Mouse (Mus musculus) ES-E14 (cell line): ENCODE results near the gene Scfd2. TPM values are rescaled to one million over a fixed set of nuclear protein-coding genes. Genes with fewer than 3 reads are reported as not detected.

ENCODE experiments used
- DNase-seq: peaks from one replicate; pipeline ENCODE4 v3.0.0-alpha.2; 2013; ENCODE audit warnings: low read depth, low spot score
- H3K27ac ChIP-seq: 2 replicates; pipeline ENCODE4 v1.5.1; 2012; ENCODE audit warnings: low read depth, mild to moderate bottlenecking, low read length, moderate library complexity, mixed read lengths; ENCODE audit not compliant: poor library complexity, insufficient read depth, severe bottlenecking
- H3K36me3 ChIP-seq: 2 replicates; pipeline ENCODE4 v1.6.1; 2012; ENCODE audit warnings: mild to moderate bottlenecking, low read length, moderate library complexity, mixed read lengths; ENCODE audit not compliant: control insufficient read depth, poor library complexity, insufficient read depth, severe bottlenecking
- H3K4me1 ChIP-seq, 2 experiments: fragments of 150-350 bp in 1 of 2; sonication (generic) in 1 of 2; 2 replicates each; pipeline ENCODE4 v1.6.1; 2012; ENCODE audit warnings: low read length in 2 of 2, mild to moderate bottlenecking in 1 of 2, mixed read lengths in 1 of 2; ENCODE audit not compliant: control insufficient read depth in 2 of 2, insufficient read depth in 2 of 2, poor library complexity in 1 of 2
- H3K4me3 ChIP-seq, 2 experiments: fragments of 150-350 bp in 1 of 2; sonication (generic) in 1 of 2; 2 replicates each; pipeline ENCODE4 v1.5.1; 2012; ENCODE audit warnings: low read length in 2 of 2, low read depth in 1 of 2, mild to moderate bottlenecking in 1 of 2, mixed read lengths in 1 of 2; ENCODE audit not compliant: insufficient read depth in 1 of 2, poor library complexity in 1 of 2, severe bottlenecking in 1 of 2
- H3K9ac ChIP-seq: 2 replicates; pipeline ENCODE4 v1.6.1; 2012; ENCODE audit warnings: low read depth, mild to moderate bottlenecking, low read length, mixed read lengths; ENCODE audit not compliant: poor library complexity, insufficient read depth, severe bottlenecking
- H3K9me3 ChIP-seq: fragments of 150-350 bp; sonication (generic); 2 replicates; pipeline ENCODE4 v1.6.1; 2012; ENCODE audit warnings: low read depth, mild to moderate bottlenecking, low read length; ENCODE audit not compliant: control insufficient read depth, insufficient read depth
- CHD2 ChIP-seq: IDR thresholded peaks from 2 replicates; pipeline ENCODE4 v1.6.1; 2014; ENCODE audit warnings: mild to moderate bottlenecking, low read depth, low read length, inconsistent platforms
- HCFC1 ChIP-seq: IDR thresholded peaks from 2 replicates; pipeline ENCODE4 v1.6.1; 2012; ENCODE audit warnings: low read length, inconsistent platforms, borderline replicate concordance; ENCODE audit not compliant: insufficient read depth
- MAFK ChIP-seq: IDR thresholded peaks from 2 replicates; pipeline ENCODE4 v1.6.1; 2014; ENCODE audit warnings: mild to moderate bottlenecking, low read depth, low read length, inconsistent platforms; ENCODE audit not compliant: insufficient read depth
- ZC3H11A ChIP-seq: IDR thresholded peaks from 2 replicates; pipeline ENCODE4 v1.6.1; 2012; ENCODE audit warnings: low read depth, mild to moderate bottlenecking, inconsistent platforms, low read length, borderline replicate concordance
- ZNF384 ChIP-seq: IDR thresholded peaks from 2 replicates; pipeline ENCODE4 v1.6.1; 2012; ENCODE audit warnings: low read depth, low read length, inconsistent platforms
- in situ Hi-C, 2 experiments: fragments of 600-800 bp; cut with MboI; formaldehyde crosslinking; loops; one replicate each; pipeline ENCODE4 v1.15.1; 2025; ENCODE audit warnings: low sequenced_read_pairs in 2 of 2, inconsistent platforms in 1 of 2; ENCODE audit not compliant: unreplicated experiment in 2 of 2
- total RNA-seq: library from RNA; depleted of rRNA; stranded (reverse); fragments of 300-350 nt; gene quantifications from 2 replicates; pipeline ENCODE4 v1.2.3, GENCODE M21; 2012

The Scfd2 gene
- total RNA-seq, 1 experiment, result 25.8 TPM

DNA sequence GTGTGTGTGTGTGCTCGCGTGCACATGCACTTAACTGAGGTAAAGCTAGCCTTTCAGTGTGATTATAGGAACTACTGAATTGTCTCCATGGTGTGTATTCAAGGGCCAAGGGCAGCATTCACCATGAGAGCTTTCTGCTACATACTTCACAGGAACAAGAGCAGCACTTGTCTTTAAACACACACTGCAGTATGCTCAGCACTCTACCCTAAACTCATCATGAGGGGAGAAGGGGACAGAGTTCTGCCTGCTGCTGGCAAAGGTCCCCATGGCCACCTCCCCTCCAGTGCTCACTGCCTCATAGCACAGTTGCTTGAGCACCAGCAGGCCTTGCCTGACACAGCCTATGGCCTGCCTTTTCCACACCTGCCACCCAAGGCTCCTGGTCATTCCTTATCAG lies 230.1 kb downstream of the Scfd2 start:
- no peaks in the 10 kb centered on the region for H3K4me1 ChIP-seq
- in situ Hi-C loops, result loop anchor here in 1 of 2 experiments (25.0 kb wide), 1 partner anchor 636 kb away; no protein-coding TSS in a partner anchor
- H3K36me3 ChIP-seq, result no peaks in the 10 kb centered on the region
- H3K27ac ChIP-seq, result no peak overlapping the region
- H3K9ac ChIP-seq, result no peak overlapping the region
- DNase-seq, result no peak
- TF ChIP-seq ZNF384 (no peak), HCFC1 (no peak), CHD2 (no peak), MAFK (no peak), ZC3H11A (no peak)
- H3K4me3 ChIP-seq, result no peak overlapping the region
- H3K9me3 ChIP-seq, result no peaks in the 10 kb centered on the region

DNA sequence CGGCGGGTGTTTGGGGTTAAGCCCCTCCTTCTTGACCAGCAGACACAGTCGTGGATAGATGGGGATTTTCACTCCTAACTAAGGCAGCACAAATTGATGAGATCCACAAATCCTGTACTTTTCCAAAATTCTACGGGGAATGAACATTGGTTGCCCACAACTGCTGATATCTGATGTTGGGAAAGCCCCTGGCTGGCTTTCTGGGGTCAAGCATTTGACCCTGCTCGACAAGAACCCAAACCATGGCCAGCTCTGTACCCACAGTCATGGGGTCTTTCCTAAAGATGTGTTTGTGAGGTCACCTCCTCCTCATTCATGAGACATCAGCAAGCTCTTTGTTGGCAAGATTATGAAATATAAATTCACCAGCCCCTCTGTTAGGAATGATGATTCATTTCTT lies 230.6 kb downstream of the Scfd2 start:
- in situ Hi-C loops, result loop anchor here in 1 of 2 experiments (25.0 kb wide), 1 partner anchor 636 kb away; no protein-coding TSS in a partner anchor
- Histone ChIP-seq H3K9me3 (no peaks in the 10 kb centered on the region), H3K27ac (no peak overlapping the region), H3K4me3 (no peak overlapping the region), H3K9ac (no peak overlapping the region), H3K4me1 (no peaks in the 10 kb centered on the region), H3K36me3 (no peaks in the 10 kb centered on the region)
- no peak for DNase-seq
- no peak for TF ChIP-seq ZNF384
- no peak for TF ChIP-seq CHD2
- TF ChIP-seq MAFK, result no peak
- TF ChIP-seq ZC3H11A, result no peak
- TF ChIP-seq HCFC1, result no peak

DNA sequence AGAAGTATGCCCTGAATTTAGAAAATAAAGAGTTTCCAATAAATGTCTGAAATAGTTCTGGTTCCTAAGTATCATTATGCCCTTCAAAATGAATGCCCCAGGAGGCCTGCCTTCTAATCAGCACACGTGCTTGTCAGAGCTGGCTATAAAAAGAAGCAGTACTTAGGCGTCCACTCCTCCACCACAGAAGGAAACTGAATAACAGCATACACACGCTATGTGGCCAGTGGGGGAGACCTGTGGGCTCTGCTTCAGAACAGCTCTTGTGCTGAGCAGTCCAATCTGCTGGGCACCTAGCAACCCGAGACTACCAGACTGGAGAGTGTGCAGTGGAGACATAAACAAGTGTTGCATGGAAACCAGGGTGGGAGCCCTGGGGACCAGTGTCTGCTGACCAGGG lies 231.4 kb downstream of the Scfd2 start:
- Histone ChIP-seq H3K9ac (no peak overlapping the region), H3K9me3 (no peaks in the 10 kb centered on the region), H3K27ac (no peak overlapping the region), H3K4me3 (no peak overlapping the region), H3K4me1 (no peaks in the 10 kb centered on the region), H3K36me3 (no peaks in the 10 kb centered on the region)
- TF ChIP-seq ZNF384, result no peak
- no peak for TF ChIP-seq MAFK
- TF ChIP-seq ZC3H11A, result no peak
- TF ChIP-seq CHD2, result no peak
- no peak for TF ChIP-seq HCFC1
- no peak for DNase-seq
- in situ Hi-C loops, result loop anchor here in 1 of 2 experiments (25.0 kb wide), 1 partner anchor 637 kb away; no protein-coding TSS in a partner anchor

DNA sequence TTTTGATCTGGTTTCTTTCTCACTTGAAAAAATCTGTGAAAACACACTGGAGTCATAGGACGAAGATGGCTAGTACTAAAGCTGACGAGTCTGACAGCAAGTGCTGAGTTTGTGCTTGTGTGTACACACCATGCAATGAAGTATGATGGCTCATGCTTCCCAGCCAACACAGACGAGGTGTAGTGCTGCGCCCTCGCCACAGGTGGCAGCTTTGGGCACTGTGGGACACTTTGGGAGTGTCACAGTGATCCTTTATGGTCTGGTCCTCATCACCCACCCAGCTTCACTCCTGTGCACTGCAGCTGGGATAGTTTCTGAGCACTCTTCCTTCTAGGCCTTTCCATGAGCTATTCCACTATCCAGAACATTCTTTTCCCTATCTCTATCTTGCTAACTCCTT lies 234.4 kb downstream of the Scfd2 start:
- TF ChIP-seq MAFK (no peak), HCFC1 (no peak), ZC3H11A (no peak), CHD2 (no peak), ZNF384 (no peak)
- Histone ChIP-seq H3K9me3 (no peaks in the 10 kb centered on the region), H3K4me1 (no peaks in the 10 kb centered on the region), H3K27ac (no peak overlapping the region), H3K9ac (no peak overlapping the region), H3K4me3 (no peak overlapping the region), H3K36me3 (no peaks in the 10 kb centered on the region)
- in situ Hi-C loops, result loop anchor here (25.0 kb wide), 2 partner anchors 435 to 610 kb away; no protein-coding TSS in a partner anchor
- DNase-seq, result no peak

DNA sequence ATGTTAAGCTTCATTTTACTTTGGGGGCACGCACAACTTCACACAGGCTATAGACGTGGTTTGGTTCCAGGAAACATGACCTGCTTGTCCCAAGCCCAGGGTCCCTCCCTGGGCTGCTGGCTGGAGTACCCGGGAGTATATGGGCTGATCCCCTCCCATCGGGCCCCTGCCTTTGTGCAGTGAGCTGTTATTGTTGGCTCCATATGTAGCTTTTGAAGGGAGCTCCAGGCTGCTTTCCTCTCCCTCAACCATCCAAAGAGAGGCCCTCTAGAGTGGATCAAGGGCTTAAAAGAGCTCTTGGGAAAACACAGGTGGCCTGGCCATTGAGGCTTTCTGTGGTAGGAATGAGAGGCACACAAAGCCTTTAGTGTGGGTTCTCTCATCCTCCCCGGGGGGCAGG lies 235.5 kb downstream of the Scfd2 start:
- no peak overlapping the region for H3K27ac ChIP-seq
- in situ Hi-C loops, result loop anchor here (25.0 kb wide), 2 partner anchors 434 to 609 kb away; no protein-coding TSS in a partner anchor

More for the DNA sequence above, 235.5 kb downstream of the Scfd2 start:
- no peak overlapping the region; the same call in 1 of the 2 replicates for H3K9ac ChIP-seq
- TF ChIP-seq HCFC1 (no peak), CHD2 (no peak), MAFK (no peak), ZC3H11A (no peak)
- H3K4me1 ChIP-seq, result no peaks in the 10 kb centered on the region
- no peaks in the 10 kb centered on the region for H3K9me3 ChIP-seq
- no peak for DNase-seq
- no peak overlapping the region for H3K4me3 ChIP-seq
- no peaks in the 10 kb centered on the region for H3K36me3 ChIP-seq
